Mouse (Mus musculus) embryonic facial prominence, embryonic 15.5 days (tissue): ENCODE results near the gene Fmnl1. TPM values are rescaled to one million over a fixed set of nuclear protein-coding genes. Genes with fewer than 3 reads are reported as not detected.

Experiments
- ATAC-seq: fragments of 200-750 bp; cut with Nextera tagmentation; 2 replicates; pipeline ENCODE4 v1.8.0; 2017; ENCODE audit warnings: low read depth, moderate TSS enrichment; ENCODE audit not compliant: insufficient number of reproducible peaks, low FRiP score, low TSS enrichment
- H3K27ac ChIP-seq: fragments of 300-500 bp; sonication (generic); replicated peaks from 2 replicates; pipeline ENCODE4 v1.5.1; 2015; ENCODE audit warnings: mild to moderate bottlenecking, inconsistent platforms
- H3K27me3 ChIP-seq: fragments of 300-500 bp; sonication (generic); 2 replicates; pipeline ENCODE4 v1.6.1; 2015; ENCODE audit warnings: inconsistent platforms
- H3K36me3 ChIP-seq: fragments of 300-500 bp; sonication (generic); 2 replicates; pipeline ENCODE4 v1.6.1; 2015; ENCODE audit warnings: mild to moderate bottlenecking, inconsistent platforms
- H3K4me1 ChIP-seq: fragments of 300-500 bp; sonication (generic); 2 replicates; pipeline ENCODE4 v1.6.1; 2015; ENCODE audit warnings: inconsistent platforms
- H3K4me2 ChIP-seq: fragments of 300-500 bp; sonication (generic); replicated peaks from 2 replicates; pipeline ENCODE4 v1.6.1; 2015; ENCODE audit warnings: mild to moderate bottlenecking, inconsistent platforms
- H3K4me3 ChIP-seq: fragments of 300-500 bp; sonication (generic); replicated peaks from 2 replicates; pipeline ENCODE4 v1.5.1; 2015; ENCODE audit warnings: mild to moderate bottlenecking, inconsistent platforms
- H3K9ac ChIP-seq: fragments of 300-500 bp; sonication (generic); 2 replicates; pipeline ENCODE4 v1.6.1; 2015; ENCODE audit warnings: inconsistent platforms
- H3K9me3 ChIP-seq: fragments of 300-500 bp; sonication (generic); replicated peaks from 2 replicates; pipeline ENCODE4 v1.6.1; 2016; ENCODE audit warnings: inconsistent platforms
- WGBS: fragments of 180-500 bp; shearing (Covaris S2); methylation state at CpG from one replicate; pipeline ENCODE4 v1.1.7; 2015; 5-methylcytosine and 5-hydroxymethylcytosine counted together
- polyA plus RNA-seq: library from polyadenylated mRNA; unstranded; fragments of >200 nt; fragmentation: Nextera tagmentation; extraction: Ambion mirVana; gene quantifications from 2 replicates; pipeline ENCODE4 v1.2.1, GENCODE M21; 2015

Fmnl1 gene
- polyA plus RNA-seq, 1 experiment from 2014 or later, result 2.7 TPM

DNA sequence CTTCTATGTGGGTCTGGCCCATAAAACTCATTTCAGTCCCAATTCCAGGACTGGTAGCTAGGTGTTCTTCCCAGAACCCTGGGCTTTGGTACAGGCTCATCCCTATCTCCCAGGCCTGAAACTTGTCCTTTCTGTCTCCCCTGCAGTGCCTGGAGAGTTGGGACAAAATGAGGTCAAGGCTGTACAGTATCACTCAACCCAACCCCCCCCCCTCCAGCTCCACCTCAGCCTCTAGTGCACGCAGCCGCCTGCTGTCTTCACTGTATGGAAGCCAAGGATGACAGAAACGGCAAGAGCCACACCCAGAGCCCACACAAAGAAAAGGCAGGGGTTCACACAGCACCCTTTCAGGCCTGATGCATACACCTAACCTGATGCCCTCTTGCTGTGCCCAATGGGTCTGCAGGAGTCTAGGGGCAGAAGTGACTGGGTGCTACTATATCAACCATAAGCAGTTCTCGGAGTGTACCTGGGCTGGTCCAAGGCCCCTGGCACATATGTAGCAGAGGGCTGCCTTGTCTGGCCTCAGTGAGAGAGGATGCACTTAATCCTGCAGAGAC is 75.9 kb downstream of the Fmnl1 start:
- Histone ChIP-seq H3K9me3 (no peaks in the 10 kb centered on the region), H3K36me3 (no peaks in the 10 kb centered on the region), H3K9ac (no peak overlapping the region), H3K4me2 (no peak overlapping the region), H3K4me1 (peaks cover 59% of the 10 kb centered on the region), H3K27me3 (no peaks in the 10 kb centered on the region), H3K4me3 (no peak overlapping the region), H3K27ac (peak overlapping the region; percentile 69)
- WGBS, result 46% methylated on average over 4 of the region's 4 CpGs
- ATAC-seq, result no peak

DNA sequence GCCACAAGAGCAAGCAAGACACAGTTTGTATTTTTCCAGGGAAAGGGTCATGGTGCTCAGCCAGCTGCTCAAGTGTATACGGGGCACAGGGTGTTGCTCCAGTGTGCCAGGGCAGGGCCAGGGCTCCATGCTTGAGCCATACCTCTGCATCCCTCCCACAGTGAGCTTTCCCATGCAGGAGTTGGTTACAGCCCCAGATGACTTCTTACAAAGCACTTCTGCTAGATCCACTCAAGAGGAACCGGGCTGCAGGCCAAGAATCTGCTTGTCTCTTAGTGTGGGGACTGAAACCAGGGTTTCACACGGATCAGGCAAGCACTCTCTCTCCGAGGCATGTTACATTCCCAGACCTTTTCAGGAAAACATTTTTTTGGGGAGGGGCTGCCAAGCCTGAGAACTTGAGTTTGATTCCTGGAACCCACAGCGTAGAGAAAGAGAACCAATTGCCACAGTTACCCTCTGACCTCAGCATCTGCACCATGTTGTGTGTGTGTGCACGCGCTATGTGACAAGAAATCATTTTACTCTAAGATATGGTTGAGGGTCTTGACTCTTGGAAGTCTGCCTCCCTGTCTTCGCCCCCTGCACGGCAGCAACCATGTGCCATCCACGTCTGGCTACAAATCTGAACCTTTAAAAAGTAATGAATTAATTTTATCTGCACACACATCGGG is 76.7 kb downstream of the Fmnl1 start:
- H3K4me3 ChIP-seq, result no peak overlapping the region
- H3K27me3 ChIP-seq, result no peaks in the 10 kb centered on the region
- H3K4me2 ChIP-seq, result no peak overlapping the region
- H3K36me3 ChIP-seq, result no peaks in the 10 kb centered on the region
- ATAC-seq, result peak; percentile 48
- 38% methylated on average over 11 of the region's 11 CpGs for WGBS
- no peaks in the 10 kb centered on the region for H3K9me3 ChIP-seq
- peak overlapping the region; percentile 76 for H3K27ac ChIP-seq
- H3K4me1 ChIP-seq, result peaks cover 57% of the 10 kb centered on the region
- H3K9ac ChIP-seq, result no peak overlapping the region

Other genes starting within 250 kb of the Fmnl1 start
- gene Kif18b, start 246.0 kb upstream of the Fmnl1 start, polyA plus RNA-seq, result 8.0 and 8.8 TPM in 2 replicates
- gene C1ql1, start 224.4 kb upstream of the Fmnl1 start, polyA plus RNA-seq, result 2.7 and 4.1 TPM in 2 replicates
- 49.5 and 52.9 TPM in 2 replicates for gene Nmt1, start 142.9 kb upstream of the Fmnl1 start, polyA plus RNA-seq
- 144 and 158 TPM in 2 replicates for gene Dcakd, start 142.8 kb upstream of the Fmnl1 start, polyA plus RNA-seq
- 7.6 and 9.0 TPM in 2 replicates for gene Plcd3, start 69.4 kb upstream of the Fmnl1 start, polyA plus RNA-seq
- 23.4 and 27.9 TPM in 2 replicates for gene Acbd4, start 69.4 kb upstream of the Fmnl1 start, polyA plus RNA-seq
- gene Hexim1, start 54.9 kb upstream of the Fmnl1 start, polyA plus RNA-seq, result 5.9 and 6.1 TPM in 2 replicates
- gene Hexim2, start 38.7 kb upstream of the Fmnl1 start, polyA plus RNA-seq, result 14.0 and 14.1 TPM in 2 replicates
- gene 1700023F06Rik, start 37.5 kb downstream of the Fmnl1 start, polyA plus RNA-seq, result 1.4 and 2.0 TPM in 2 replicates
- not detected in 2 replicates for gene Spata32, start 47.3 kb downstream of the Fmnl1 start, polyA plus RNA-seq
- gene Map3k14, start 96.4 kb downstream of the Fmnl1 start, polyA plus RNA-seq, result 5.1 and 5.3 TPM in 2 replicates
- 12.3 and 12.4 TPM in 2 replicates for gene Arhgap27, start 192.6 kb downstream of the Fmnl1 start, polyA plus RNA-seq
- 8.2 and 9.2 TPM in 2 replicates for gene Plekhm1, start 241.6 kb downstream of the Fmnl1 start, polyA plus RNA-seq